Mouse (Mus musculus) cerebellum, adult 18-20 months (tissue): ENCODE results near the gene Ngrn.

Experiments
- DNase-seq, 2 experiments: peaks; one replicate each; pipeline ENCODE4 v3.0.0; 2021

Gene Ngrn

DNA sequence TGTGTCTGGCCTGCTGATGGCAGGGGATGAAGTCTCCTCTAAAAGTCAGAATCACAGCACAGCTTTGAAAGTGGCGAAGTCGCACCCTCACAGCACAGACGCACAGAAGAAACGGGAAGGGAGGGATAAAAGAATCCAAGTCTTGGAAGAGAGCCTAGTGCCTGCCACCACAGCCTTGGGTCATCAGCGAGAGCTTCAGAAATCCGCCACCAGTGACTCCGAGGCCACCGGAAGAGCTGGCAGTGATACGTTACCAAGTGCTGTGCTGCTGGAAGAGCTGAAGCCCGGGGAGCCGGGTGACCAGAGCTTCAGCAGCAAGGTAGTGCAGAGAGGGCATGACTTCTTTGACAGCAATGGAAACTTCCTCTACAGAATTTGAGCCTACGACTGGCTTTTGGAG, 3.6 kb downstream of the Ngrn start:
- no peak for DNase-seq

DNA sequence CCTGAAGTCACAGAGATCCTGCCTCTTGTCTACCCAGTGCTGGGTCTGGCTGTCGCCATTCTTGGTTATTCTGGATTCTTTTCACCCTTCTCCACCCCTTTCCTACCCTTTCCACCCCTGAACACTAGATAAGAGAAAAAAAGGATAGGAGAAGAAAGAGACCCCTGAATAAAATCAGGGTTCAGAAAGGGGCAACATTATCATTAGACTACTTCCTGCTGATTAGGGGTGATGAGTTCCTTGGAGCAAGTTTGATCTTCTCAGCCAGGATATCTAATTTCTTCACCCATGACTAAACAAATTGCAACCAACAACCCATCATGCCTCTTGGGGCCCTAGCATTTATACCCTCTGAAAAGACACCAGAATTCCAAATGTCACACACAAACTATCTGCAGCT, 6.7 kb downstream of the Ngrn start:
- no peak for DNase-seq

GRCm38 (mm10) chr7:80268897-80269750, 8.1 kb downstream of the Ngrn start, which contains the start of gene Vps33b:
Gene Vps33b, plus strand, starts transcription at chr7:80269649.
- DNase-seq, result peak; percentile 96 to 97

GRCm38 (mm10) chr7:80269751-80270255, 8.8 kb downstream of the Ngrn start:
- peak; percentile 61 to 65 for DNase-seq

DNA sequence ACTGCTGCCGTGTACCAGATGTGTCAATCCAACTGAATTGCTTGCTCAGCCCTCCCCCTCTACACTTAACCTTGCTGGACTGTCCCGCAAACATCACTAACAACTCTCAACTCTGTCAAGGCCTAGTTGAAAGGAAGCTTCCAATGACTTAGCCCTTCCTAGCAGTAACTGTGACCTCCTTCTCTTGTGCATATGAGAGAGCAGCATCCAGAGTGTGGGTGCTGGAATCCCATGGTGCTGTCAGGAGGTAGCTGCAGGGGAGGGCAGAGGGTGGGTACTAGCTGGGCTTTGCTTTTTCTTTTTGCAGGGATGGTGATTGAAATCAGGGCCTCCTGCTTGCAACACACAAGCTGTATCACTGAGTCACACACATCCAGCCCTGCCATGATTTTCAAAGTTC, 12.4 kb downstream of the Ngrn start:
- DNase-seq, result no peak

- DNase-seq, result no peak
These were observed 15.4 kb downstream of the Ngrn start for GRCm38 (mm10) chr7:80276374-80276773.

GRCm38 (mm10) chr7:80280032-80280431, 19.0 kb downstream of the Ngrn start:
- no peak for DNase-seq

DNA sequence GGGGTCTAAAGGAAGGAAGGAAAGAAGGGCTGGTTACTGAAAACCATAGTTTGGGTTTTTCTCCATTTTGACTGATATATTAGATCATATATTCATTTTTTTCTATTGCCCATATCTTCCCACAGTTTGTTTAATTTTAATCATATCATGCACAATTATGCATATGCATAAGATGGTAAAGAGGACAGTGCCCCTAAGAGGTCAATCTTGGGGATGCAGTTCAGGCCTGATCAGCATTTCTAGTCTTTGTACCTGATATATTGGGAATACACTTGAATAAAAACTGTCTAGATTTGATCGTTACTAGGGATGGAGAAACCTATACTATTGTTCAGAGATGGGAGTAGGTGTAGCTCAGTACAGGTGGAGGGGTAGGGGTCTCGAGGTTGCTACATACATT, 20.0 kb downstream of the Ngrn start:
- no peak for DNase-seq

DNA sequence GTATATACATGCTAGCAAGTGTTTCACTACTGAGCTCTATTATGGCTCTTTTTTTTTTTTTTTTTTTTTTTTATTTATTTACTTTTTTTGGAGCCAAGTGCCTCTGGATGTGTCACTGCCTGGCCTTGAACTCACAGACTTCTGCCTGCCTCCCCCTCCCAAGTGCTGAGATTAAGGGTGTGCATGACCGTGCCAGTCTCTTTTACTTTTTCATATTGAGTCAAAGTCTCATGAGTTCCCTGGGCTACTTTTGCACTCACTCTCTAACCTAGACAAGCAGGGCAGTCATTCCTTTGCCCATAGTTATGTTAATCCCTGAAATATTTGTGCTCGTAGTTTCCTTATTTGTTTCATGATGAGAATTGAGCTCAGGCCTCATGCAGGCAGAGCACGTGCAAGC, 20.6 kb downstream of the Ngrn start:
- no peak for DNase-seq

GRCm38 (mm10) chr7:80283226-80283918, 22.4 kb downstream of the Ngrn start:
- no peak for DNase-seq

GRCm38 (mm10) chr7:80284391-80284790, 23.4 kb downstream of the Ngrn start:
- no peak for DNase-seq

DNA sequence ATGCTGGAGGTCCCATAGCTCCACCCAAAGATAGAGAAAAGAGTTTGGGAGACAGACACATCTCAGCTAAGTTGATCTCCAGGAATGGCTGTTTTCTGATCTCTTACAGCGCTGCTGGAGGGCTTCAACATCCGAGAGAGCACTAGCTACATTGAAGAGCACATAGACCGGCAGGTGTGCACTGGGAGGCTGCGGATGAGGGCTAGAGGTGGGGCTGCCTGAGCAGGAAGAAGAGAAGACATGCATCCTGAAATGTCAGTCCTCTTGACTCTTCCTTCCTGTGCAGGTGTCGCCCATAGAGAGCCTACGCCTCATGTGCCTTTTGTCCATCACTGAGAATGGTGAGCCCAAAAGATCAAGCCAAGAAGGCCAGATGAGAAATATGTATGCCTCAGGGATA, 24.7 kb downstream of the Ngrn start:
- DNase-seq, result no peak

DNA sequence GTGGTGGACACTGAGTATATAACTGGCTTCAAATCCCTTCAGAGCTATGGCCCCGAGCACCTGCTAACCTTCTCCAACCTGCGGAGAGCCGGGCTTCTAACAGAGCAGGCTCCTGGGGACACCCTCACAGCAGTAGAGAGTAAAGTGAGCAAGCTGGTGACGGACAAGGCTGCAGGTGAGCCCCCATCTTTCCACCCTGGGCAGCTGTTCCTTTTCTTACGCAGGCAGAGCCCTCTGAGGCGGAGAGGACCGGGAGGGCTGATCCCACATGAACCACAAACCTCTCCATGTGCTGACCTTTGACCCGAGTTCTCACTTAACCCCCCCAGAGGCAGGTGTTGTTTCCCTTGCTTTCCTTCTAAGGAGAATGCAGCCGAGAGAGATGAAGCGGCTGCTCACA, 26.7 kb downstream of the Ngrn start:
- no peak for DNase-seq

GRCm38 (mm10) chr7:80294062-80294763, 33.2 kb downstream of the Ngrn start, which contains the start of gene Prc1:
Gene Prc1, plus strand, starts transcription at chr7:80294450.
- DNase-seq, result peak; percentile 98 to 99

- no peak for DNase-seq
These were observed 34.0 kb downstream of the Ngrn start for GRCm38 (mm10) chr7:80294764-80295648.

DNA sequence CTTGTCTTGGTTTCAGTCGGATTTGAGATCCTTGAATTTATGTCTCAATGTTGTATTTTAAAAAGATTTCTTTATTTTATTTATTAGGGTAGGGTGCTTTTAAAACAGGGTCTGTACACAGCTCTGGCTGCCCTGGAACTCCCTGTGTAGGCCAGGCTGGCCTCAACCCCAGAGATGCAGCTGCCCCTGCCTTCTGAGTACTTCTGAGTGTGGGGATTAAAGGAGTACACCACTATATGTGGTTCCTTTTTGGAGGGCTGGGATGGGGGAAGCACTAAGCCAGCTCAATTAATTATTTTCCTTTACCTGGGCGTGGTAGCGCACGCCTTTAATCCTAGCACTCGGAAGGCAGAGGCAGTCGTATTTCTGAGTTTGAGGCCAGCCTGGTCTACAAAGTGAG, 35.4 kb downstream of the Ngrn start:
- no peak for DNase-seq

GRCm38 (mm10) chr7:80297041-80297440, 36.0 kb downstream of the Ngrn start:
- DNase-seq, result no peak

- no peak for DNase-seq
These were observed 37.7 kb downstream of the Ngrn start for GRCm38 (mm10) chr7:80298754-80299153.

GRCm38 (mm10) chr7:80299568-80299967, 38.6 kb downstream of the Ngrn start:
- DNase-seq, result no peak

GRCm38 (mm10) chr7:80301522-80301921, 40.5 kb downstream of the Ngrn start:
- no peak for DNase-seq

GRCm38 (mm10) chr7:80307766-80308165, 46.8 kb downstream of the Ngrn start:
- DNase-seq, result no peak

DNA sequence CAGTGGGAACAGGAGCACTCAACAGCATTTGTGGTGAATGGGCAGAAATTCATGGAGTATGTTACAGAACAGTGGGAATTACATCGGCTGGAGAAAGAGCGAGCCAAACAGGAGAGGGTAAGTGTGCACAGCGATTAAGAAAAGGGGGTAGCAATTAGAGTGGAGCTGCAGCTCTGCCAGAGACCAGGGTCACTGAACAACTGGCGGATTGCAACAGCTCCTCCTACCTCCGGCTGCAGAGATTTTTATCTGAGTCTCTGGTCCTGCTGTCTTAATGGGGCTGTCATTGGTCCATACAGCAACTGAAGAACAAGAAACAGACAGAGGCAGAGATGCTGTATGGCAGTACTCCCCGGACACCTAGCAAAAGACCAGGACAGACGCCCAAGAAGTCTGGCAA, 49.8 kb downstream of the Ngrn start:
- no peak for DNase-seq
